Mouse (Mus musculus) ES-Bruce4 (cell line): ENCODE data around the gene Ros1.
A peak's percentile ranks its signal among the peaks of the same experiment; 100 is the strongest.

Experiments
- CTCF ChIP-seq: IDR thresholded peaks from one replicate; pipeline ENCODE4 v1.8.1; 2011; ENCODE audit warnings: low read depth, low read length
- EP300 ChIP-seq: IDR thresholded peaks from 2 replicates; pipeline ENCODE4 v1.6.1; 2011; ENCODE audit warnings: low read depth, low read length; ENCODE audit not compliant: insufficient read depth
- POLR2A ChIP-seq: IDR thresholded peaks from one replicate; pipeline ENCODE4 v1.8.1; 2011; ENCODE audit warnings: low read length; ENCODE audit not compliant: insufficient read depth

DNA sequence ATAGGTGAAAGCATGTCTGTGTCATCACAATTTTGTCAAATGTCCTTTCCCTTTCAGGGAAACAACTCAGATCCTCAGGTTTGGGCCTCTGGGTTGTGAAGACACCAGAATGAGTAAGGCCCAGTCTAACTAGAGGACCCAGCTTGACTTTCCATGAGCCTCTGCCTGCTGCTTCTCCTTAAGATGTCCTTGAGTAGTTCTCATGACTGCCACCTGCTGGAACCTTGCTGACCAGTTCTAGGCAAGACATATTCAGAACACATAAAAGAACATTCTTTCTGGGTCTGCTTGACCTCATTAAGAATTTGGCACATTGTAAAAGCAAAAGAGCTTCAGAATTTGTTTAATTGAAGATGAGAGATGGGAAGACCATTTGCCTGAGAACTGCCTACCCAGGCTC is 122.6 kb downstream of the Ros1 start:
- no peak for TF ChIP-seq EP300
- TF ChIP-seq CTCF = peak; percentile 32
- no peak for TF ChIP-seq POLR2A
